Mouse (Mus musculus) stomach, postnatal 0 days (tissue): ENCODE measurements around the gene Astn2.

Experiments used
- CTCF ChIP-seq: IDR thresholded peaks from 2 replicates; pipeline ENCODE4 v1.5.1; 2016; ENCODE audit warnings: antibody characterized with exemption, low read depth, mild to moderate bottlenecking, moderate library complexity
- EP300 ChIP-seq: optimal IDR thresholded peaks from 2 replicates; pipeline ENCODE3; 2016; ENCODE audit warnings: antibody characterized with exemption

- TF ChIP-seq EP300 (no peak), CTCF (no peak)
Measured at GRCm38 (mm10) chr4:65758174-65758874, 646.1 kb downstream of the Astn2 start.
